Mouse (Mus musculus) right cerebral cortex, adult 18-20 months (tissue): Measurements from ENCODE around the gene Trmt112.

Source experiments
- DNase-seq: peaks from one replicate; pipeline ENCODE4 v3.0.0; 2022; ENCODE audit warnings: mixed read lengths

Gene Trmt112

DNA sequence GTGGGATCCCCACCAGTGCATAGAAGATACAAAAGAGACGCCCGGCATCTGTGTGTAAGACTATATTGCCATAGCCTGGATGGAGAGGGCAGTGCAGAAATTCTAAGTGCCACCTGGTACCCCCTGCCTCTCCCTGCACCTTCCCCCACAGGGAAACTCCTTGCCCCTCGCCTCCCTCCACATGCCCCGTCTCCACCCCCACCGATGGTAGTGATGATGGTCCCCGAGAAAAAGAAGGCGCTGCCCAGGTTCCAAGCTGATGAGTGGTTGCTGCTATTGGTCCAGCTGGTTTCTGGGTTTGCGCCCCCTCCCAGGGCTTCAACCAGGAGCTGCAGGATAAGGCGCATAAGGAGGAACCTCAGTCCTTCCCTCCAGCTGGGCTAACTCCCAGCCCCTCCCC is 18.6 kb downstream of the Trmt112 start:
- no peak for DNase-seq

DNA sequence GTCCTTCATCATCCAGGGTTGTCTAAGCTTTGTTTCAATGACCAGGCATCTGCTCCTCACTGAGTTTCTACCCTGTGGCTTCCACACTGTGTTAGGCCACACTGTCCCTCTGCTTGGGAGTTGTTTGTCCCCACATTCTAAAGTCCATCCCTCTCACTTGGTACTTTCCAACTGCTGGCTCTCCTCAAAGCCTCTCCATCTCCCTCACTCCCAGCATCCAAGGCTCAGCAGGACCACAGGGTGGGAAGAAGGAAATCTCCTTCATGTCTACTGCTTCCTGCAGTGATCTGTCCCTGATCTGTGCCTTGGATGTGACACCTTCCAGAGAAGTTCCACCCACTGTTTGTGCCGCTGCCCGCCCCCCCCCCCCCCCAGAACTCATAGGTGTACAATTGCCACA is 21.5 kb downstream of the Trmt112 start:
- DNase-seq: no peak

DNA sequence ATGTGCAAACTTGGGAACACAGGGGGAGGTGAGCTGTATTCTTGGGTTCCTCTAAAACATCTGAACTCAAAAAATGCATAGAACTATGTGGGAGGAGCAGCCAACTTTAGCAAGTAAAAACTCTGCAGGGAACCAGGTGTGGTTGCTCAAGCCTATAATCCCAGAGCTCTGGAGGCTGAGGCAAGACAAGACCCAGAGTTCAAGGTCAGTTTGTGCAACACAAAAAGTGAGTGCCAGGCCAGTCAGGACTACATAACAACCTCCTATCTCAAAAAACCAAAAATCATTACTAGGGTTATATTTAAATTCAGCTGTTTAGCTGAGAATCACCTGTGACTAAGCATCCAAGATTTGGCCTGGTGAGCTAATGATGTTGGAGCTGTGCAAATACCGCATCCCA is 22.5 kb downstream of the Trmt112 start:
- DNase-seq: no peak

- DNase-seq: no peak
These were observed 23.6 kb downstream of the Trmt112 start for GRCm38 (mm10) chr19:6933102-6933435.

- DNase-seq: peak; percentile 73
These were observed 24.1 kb downstream of the Trmt112 start for GRCm38 (mm10) chr19:6933436-6934194.

DNA sequence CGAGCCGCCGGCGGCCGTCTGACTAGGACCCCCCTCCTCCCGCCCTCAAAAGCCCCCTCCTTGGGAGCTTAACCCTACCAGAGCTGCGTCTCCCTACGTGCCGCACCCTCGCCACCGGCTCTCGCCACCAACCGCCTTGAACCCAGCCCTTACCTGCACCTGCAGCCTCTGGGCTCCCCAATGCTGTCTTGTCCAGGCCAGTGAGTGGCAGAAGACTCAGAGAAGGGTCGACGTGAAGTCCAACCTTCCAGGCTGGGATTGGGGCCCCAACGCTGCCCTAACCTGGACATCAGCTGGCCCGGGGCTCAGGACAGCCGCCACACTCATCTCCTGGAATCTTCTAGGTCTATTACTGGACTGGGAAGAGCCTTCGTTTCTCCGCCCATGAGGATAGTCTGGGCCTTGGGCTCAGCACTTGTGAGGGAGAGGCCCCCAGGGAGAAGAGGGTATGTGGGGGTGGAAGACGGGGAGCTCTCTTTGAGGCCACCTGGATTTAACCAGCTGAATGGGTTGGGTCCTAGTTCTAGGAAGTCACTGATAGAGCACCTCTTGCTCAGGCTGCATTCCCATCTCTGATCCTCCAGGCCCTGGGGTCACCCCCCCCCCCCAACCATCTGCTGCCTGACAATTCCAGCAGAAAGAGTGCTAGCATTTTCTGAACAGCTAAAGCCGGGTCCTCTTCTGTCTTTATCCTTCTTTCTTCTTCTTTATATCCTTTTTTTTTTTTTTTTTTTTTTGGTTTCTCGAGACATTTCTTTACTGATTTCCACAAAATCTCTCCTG is 24.9 kb downstream of the Trmt112 start, which contains the start of gene Kcnk4:
Gene Kcnk4 (minus strand): TSS at position 321 of the 783 bp plus-strand sequence.
- DNase-seq: no peak

GRCm38 (mm10) chr19:6936299-6936698 is 26.8 kb downstream of the Trmt112 start:
- no peak for DNase-seq

DNA sequence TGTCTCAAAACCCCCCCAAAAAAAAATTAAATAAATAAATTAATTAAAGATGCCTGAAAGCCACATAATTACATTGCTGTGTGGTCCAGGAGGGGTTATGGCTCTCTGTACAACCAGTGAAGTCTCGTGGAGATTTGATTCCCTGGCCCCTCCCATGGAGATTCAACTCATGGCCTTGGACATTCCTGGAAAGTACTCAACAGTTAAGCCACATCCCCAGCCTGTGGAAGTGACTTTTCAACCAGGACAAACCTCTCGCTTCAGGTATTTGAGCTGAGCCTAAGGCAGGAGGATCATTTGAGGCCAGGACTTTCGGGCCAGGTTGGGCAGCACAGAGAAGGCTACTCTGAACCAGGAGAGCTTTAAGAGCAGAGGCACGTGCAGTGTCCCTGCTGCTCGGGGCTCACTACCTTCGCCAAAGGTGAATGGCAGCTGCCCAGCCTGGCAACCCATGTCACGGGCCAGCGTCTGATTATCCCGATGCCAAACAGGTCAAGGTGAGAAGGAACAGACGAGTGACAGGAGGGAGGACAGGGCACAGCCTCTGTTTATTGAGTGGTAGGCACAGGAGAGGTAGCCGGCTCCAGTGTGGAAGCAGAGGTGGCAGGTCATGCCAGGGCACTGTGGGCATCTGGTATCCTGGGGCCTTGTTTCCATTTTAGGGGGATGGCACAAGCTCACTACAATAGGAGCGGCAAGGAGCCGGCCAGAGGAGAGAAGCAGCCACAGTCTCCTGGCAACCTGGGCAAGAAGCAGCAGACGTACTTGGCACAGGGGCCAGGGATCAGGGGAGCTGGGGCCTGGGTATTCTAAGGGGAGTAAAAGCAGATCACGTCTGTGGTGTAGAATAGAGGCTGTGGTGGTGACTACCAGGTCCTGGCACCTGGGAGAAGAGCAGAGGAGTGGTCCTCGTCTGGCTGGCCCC is 28.3 kb downstream of the Trmt112 start:
- DNase-seq: no peak

GRCm38 (mm10) chr19:6939106-6940002 is 29.9 kb downstream of the Trmt112 start:
- no peak for DNase-seq

- no peak for DNase-seq
These were observed 31.2 kb downstream of the Trmt112 start for GRCm38 (mm10) chr19:6940396-6941351.

DNA sequence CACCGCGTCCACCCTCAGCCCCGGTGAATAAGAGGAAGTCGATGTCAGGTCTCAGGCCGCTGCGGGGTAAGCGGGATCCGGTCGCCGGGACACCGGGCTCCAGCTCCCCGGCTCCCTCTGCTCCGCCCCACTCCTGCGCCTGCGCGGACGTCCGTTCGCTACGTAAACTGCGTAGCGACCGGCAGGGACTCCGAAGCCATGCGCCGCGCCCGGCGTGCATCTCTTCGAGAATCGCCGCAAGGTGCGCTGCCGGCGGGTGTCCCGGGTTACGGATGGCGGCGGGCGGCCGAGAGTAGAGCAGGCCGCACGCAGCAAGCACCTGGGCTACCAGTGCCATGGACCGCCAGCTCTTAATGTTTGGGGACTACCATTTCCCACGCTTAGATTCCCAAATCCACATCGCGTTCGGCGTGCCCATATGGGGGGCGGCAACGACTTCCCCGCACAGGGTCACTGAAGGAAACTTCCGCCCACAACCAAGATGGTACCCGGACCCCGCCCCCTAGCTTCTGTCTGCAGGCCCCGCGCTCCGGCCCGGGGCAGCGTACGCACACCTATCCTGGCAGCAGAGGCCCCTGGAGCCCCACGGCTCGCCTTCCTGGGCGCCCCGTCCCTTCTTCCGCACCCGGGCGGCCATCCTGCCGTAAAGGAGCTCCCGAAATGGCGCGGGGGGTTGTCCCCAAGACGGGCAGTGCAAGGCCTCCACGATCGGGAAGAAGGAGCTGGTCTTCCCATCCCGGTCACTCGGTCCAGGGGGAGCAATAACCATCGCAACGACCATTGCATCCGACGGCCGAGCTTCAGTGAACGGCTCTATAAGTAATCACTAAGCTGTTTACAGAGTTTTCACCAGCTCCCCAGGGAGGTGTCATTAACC is 32.1 kb downstream of the Trmt112 start, which contains the start of gene Bad:
Gene Bad (plus strand): TSS at position 490 of the 877 bp plus-strand sequence.
- DNase-seq: peak; percentile 92

- DNase-seq: peak; percentile 95
These were observed 32.8 kb downstream of the Trmt112 start, which contains the start of gene Gpr137 for GRCm38 (mm10) chr19:6942249-6942691. Gene Gpr137 (minus strand): TSS chr19:6942480.

- DNase-seq: no peak
These were observed 33.3 kb downstream of the Trmt112 start for GRCm38 (mm10) chr19:6942764-6943163.

DNA sequence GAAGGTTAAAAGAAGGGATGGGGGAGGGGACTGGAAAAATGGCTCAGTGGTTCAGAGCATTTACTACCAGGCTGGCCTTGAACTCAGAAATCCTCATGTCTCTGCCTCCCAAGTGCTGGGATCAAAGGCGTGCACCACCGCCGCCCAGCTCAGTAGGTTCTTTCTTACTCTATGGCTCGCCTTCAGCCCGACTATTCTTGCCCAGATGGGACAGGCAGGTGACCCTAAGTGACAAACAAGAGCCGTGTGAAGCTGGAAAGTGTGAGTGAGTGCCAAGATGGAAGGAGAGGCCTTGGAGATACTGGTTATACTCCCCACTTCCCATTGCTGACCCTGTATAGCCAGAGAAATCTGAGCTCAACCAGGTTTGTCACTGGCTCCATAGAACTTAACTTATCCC is 34.2 kb downstream of the Trmt112 start:
- DNase-seq: no peak

- no peak for DNase-seq
These were observed 38.2 kb downstream of the Trmt112 start for GRCm38 (mm10) chr19:6947742-6948141.

DNA sequence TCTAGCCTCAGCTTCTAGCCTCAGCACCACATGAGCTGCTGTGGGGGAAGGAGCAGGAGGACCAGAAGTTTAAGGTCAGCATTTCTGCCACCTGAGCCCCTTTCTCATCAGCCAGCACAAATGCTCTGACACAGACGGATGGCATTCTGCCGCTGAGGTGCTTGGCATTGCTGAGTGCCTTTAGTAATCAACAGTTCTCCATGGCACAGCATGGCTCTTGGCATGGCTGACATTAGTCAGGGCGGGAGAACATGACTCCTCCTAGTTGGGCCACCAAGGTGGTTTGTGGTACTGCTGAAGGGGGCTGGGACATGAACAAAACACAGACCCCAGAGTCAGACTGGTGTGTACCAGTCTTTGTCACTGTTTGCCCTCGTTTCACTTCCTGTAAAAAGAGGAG is 38.7 kb downstream of the Trmt112 start:
- no peak for DNase-seq

DNA sequence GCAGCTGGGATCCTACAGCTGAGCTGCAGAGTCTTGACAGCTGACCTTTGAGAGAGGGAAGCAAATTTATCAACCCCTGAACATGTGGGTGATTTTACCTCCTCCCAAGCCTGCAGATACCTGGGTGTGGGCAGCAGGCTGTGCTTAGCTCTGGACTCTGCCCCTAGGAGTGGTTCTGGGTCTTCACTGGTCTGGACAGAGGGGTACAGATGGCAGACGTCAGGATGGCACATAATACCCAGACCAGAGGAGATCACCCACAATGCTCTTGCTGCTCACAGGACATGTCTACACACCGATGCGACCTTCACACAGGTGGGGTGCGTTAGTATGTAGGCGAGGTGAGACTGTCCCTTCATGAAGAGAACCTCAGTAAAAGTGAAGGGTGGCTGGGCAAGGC is 40.0 kb downstream of the Trmt112 start:
- DNase-seq: no peak

- DNase-seq: no peak
These were observed 40.5 kb downstream of the Trmt112 start for GRCm38 (mm10) chr19:6949951-6950350.

DNA sequence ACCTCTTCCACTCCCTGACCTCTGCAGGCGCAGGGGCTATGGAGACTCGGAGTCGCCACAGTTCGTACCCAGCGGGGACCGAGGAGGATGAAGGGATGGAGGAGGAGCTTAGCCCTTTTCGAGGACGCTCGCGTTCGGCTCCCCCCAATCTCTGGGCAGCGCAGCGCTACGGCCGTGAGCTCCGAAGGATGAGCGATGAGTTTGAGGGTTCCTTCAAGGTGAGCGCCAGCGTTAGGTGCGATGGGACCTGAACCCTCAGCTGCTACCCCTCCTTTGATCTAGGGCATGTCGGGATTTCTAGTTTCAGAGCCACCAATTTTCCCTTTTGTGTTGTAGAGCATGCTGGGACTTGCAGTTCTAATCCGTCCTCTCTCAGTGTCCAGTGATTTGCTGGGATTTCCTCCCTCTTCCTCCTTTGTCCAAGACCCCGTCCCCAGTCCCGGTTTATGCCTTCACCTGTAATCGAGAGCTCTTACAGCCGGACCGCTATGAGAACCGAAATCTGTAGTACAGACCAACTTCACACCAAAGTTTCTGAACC is 41.2 kb downstream of the Trmt112 start:
- DNase-seq: peak; percentile 56
